8 mouse cellular contexts compared by ENCODE assay signal in the genomic region with DNA sequence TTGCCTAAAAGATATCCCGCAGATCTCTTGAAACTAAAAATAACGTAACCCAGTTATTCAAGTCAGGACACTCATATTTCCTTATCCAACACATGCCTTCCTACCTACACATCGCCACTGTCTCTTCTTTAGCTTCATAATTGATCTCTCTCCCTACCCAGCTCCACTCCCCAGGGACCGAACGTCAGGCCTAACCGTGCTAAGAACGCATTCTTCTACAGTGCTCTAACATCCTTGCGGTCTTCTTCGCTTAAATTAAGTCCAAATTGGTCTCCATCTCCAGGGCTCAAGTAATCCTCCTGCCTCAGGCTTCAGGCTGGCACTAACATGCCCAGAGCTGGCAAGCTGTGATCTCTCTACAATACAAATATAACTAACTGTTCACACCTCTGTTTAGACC. TPM values are rescaled to one million over a fixed set of nuclear protein-coding genes. Genes with fewer than 3 reads are reported as not detected.
A peak's percentile ranks its signal among the peaks of the same experiment; 100 is the strongest.
DNase-seq lines count a peak whose midpoint lies in the region; ATAC-seq and TF ChIP-seq lines count a peak whose summit lies in the region.

No protein-coding gene starts in this region.

- peak overlapping the region; percentile 77 for H3K4me2 ChIP-seq in hindbrain, postnatal 0 days (ENCODE audit: low read depth, low read length)
- peak overlapping the region; percentile 64 for H3K4me2 ChIP-seq in midbrain, embryonic 15.5 days

- no peaks in the 10 kb centered on the region for H3K9me3 ChIP-seq in hindbrain, postnatal 0 days (ENCODE audit: low read length)
- H3K9me3 ChIP-seq in midbrain, embryonic 15.5 days, result no peaks in the 10 kb centered on the region

- ATAC-seq in hindbrain, postnatal 0 days, result no peak
- no peak; the same call in 1 of the 2 replicates for ATAC-seq in midbrain, embryonic 15.5 days (replicated peaks)

- H3K4me1 ChIP-seq in cerebellum, adult 2 months (ENCODE audit: control insufficient read depth, insufficient read depth, low read length), result peaks cover 13% of the 10 kb centered on the region
- peaks cover 14% of the 10 kb centered on the region; the same call in 1 of the 2 replicates for H3K4me1 ChIP-seq in hindbrain, postnatal 0 days (ENCODE audit: insufficient read depth, low read length)
- peaks cover 53% of the 10 kb centered on the region for H3K4me1 ChIP-seq in midbrain, embryonic 15.5 days

- no peaks in the 10 kb centered on the region for H3K36me3 ChIP-seq in hindbrain, postnatal 0 days (ENCODE audit: insufficient read depth, low read length)
- H3K36me3 ChIP-seq in midbrain, embryonic 15.5 days (replicated peaks), result no peaks in the 10 kb centered on the region

- no peak for TF ChIP-seq CTCF in cerebellum, adult 2 months (IDR thresholded peaks at IDR 0.05; ENCODE audit: borderline replicate concordance, insufficient read depth, low read depth, low read length)
- no peak for TF ChIP-seq CTCF in hindbrain, postnatal 0 days (IDR thresholded peaks at IDR 0.05; ENCODE audit: low read depth)

- peak overlapping the region; percentile 93 for H3K9ac ChIP-seq in hindbrain, postnatal 0 days (replicated peaks; ENCODE audit: low read length)
- peak overlapping the region; percentile 95 for H3K9ac ChIP-seq in midbrain, embryonic 15.5 days

- H3K4me3 ChIP-seq in cerebellum, adult 2 months (replicated peaks; ENCODE audit: insufficient read depth, low read depth, low read length), result peak overlapping the region; percentile 85
- H3K4me3 ChIP-seq in hindbrain, postnatal 0 days (ENCODE audit: low read length), result peak overlapping the region; percentile 89
- peak overlapping the region; percentile 93 for H3K4me3 ChIP-seq in midbrain, embryonic 15.5 days

- 18% methylated on average over 9 of the region's 9 CpGs for WGBS in cerebellum, adult 2 months
- WGBS in hindbrain, postnatal 0 days, result 27% methylated on average over 9 of the region's 9 CpGs
- WGBS in midbrain, embryonic 15.5 days, result 37% methylated on average over 9 of the region's 9 CpGs

- H3K27me3 ChIP-seq in cerebellum, adult 2 months (ENCODE audit: control insufficient read depth, insufficient read depth, low read length), result no peaks in the 10 kb centered on the region
- H3K27me3 ChIP-seq in hindbrain, postnatal 0 days (ENCODE audit: insufficient read depth, low read length), result no peaks in the 10 kb centered on the region
- H3K27me3 ChIP-seq in midbrain, embryonic 15.5 days (replicated peaks), result no peaks in the 10 kb centered on the region

- peak overlapping the region; percentile 97 for H3K27ac ChIP-seq in cerebellum, adult 2 months (ENCODE audit: insufficient read depth, low read length)
- peak overlapping the region; percentile 99 for H3K27ac ChIP-seq in hindbrain, postnatal 0 days
- peak overlapping the region; percentile 99 for H3K27ac ChIP-seq in midbrain, embryonic 15.5 days

- peak in 1 of 2 experiments; percentile 23 for DNase-seq in cerebellum, adult 2 months
- DNase-seq in cerebellum, adult 18-20 months, result no peak
- DNase-seq in thymus, postnatal 14 days, result peak; percentile 7
- DNase-seq in thymus, postnatal 25 days, result no peak
- DNase-seq in hindbrain, postnatal 0 days (ENCODE audit: low spot score), result peak; percentile 57
- DNase-seq in urinary bladder, postnatal 14 days (ENCODE audit: low spot score), result no peak
- DNase-seq in adrenal gland, postnatal 36 days, result no peak

- no peak for TF ChIP-seq POLR2A in cerebellum, adult 2 months (IDR thresholded peaks at IDR 0.05; ENCODE audit: borderline replicate concordance, insufficient read depth, low read length)

RNA-seq across cellular contexts. Expression of a gene that starts 0.7 kb away (rescaled TPM):
- 54.4 and 56.4 TPM in 2 replicates for polyA plus RNA-seq in cerebellum, adult 2 months (2012; rRNA removed)
- 28.7 and 30.2 TPM in 2 replicates for total RNA-seq in hindbrain, postnatal 0 days (2014; rRNA removed)
- 38.4 and 39.9 TPM in 2 replicates for polyA plus RNA-seq in hindbrain, postnatal 0 days (2015; fragmentation: Nextera tagmentation; extraction: Ambion mirVana)
- 52.9 and 53.5 TPM in 2 replicates for polyA plus RNA-seq in midbrain, embryonic 15.5 days (2015; fragmentation: Nextera tagmentation; extraction: Ambion mirVana)
- 10 to 100 TPM; 29.1 to 36.9 TPM for total RNA-seq in adrenal gland, postnatal 36 days (2021)

RNA-seq across cellular contexts. Expression of a gene that starts 17.2 kb away (rescaled TPM):
- 68.2 TPM in 2 replicates for polyA plus RNA-seq in cerebellum, adult 2 months (2012; rRNA removed)
- 49.0 and 51.8 TPM in 2 replicates for total RNA-seq in hindbrain, postnatal 0 days (2014; rRNA removed)
- polyA plus RNA-seq in hindbrain, postnatal 0 days (2015; fragmentation: Nextera tagmentation; extraction: Ambion mirVana), result 44.7 and 45.9 TPM in 2 replicates
- 52.2 and 54.2 TPM in 2 replicates for polyA plus RNA-seq in midbrain, embryonic 15.5 days (2015; fragmentation: Nextera tagmentation; extraction: Ambion mirVana)
- 10 to 100 TPM; 79.5 to 79.9 TPM for total RNA-seq in adrenal gland, postnatal 36 days (2021)

RNA-seq across cellular contexts. Expression of a gene that starts 17.2 kb away (rescaled TPM):
- polyA plus RNA-seq in cerebellum, adult 2 months (2012; rRNA removed), result 129 and 135 TPM in 2 replicates
- 11.9 and 13.1 TPM in 2 replicates for total RNA-seq in hindbrain, postnatal 0 days (2014; rRNA removed)
- polyA plus RNA-seq in hindbrain, postnatal 0 days (2015; fragmentation: Nextera tagmentation; extraction: Ambion mirVana), result 136 and 140 TPM in 2 replicates
- polyA plus RNA-seq in midbrain, embryonic 15.5 days (2015; fragmentation: Nextera tagmentation; extraction: Ambion mirVana), result 146 and 150 TPM in 2 replicates
- total RNA-seq in adrenal gland, postnatal 36 days (2021), result 100 to 1,000 TPM; 133 to 155 TPM

RNA-seq across cellular contexts. Expression of a gene that starts 32.4 kb away (rescaled TPM):
- polyA plus RNA-seq in cerebellum, adult 2 months (2012; rRNA removed), result 7.9 and 8.2 TPM in 2 replicates
- 4.3 and 5.1 TPM in 2 replicates for total RNA-seq in hindbrain, postnatal 0 days (2014; rRNA removed)
- polyA plus RNA-seq in hindbrain, postnatal 0 days (2015; fragmentation: Nextera tagmentation; extraction: Ambion mirVana), result 5.3 and 7.8 TPM in 2 replicates
- polyA plus RNA-seq in midbrain, embryonic 15.5 days (2015; fragmentation: Nextera tagmentation; extraction: Ambion mirVana), result 3.3 and 4.5 TPM in 2 replicates
- total RNA-seq in adrenal gland, postnatal 36 days (2021), result 1 to 10 TPM in 1 of 2 experiments, under 1 TPM in 1; 0.96 to 4.4 TPM

RNA-seq across cellular contexts. Expression of a gene that starts 33.4 kb away (rescaled TPM):
- polyA plus RNA-seq in cerebellum, adult 2 months (2012; rRNA removed), result 96.4 and 109 TPM in 2 replicates
- 88.3 and 90.1 TPM in 2 replicates for total RNA-seq in hindbrain, postnatal 0 days (2014; rRNA removed)
- polyA plus RNA-seq in hindbrain, postnatal 0 days (2015; fragmentation: Nextera tagmentation; extraction: Ambion mirVana), result 142 and 146 TPM in 2 replicates
- 99.7 and 102 TPM in 2 replicates for polyA plus RNA-seq in midbrain, embryonic 15.5 days (2015; fragmentation: Nextera tagmentation; extraction: Ambion mirVana)
- total RNA-seq in adrenal gland, postnatal 36 days (2021), result 100 to 1,000 TPM; 162 to 182 TPM

Comparison
In these comparisons a context has a peak if more than half of its experiments do, and no peak if none do; other contexts are left out.
1. DNase-seq: peak in thymus, postnatal 14 days (single experiment) and hindbrain, postnatal 0 days (single experiment); none in cerebellum, adult 18-20 months (0 of 2), thymus, postnatal 25 days (single experiment), urinary bladder, postnatal 14 days (single experiment) and adrenal gland, postnatal 36 days (0 of 2).
2. Peak in every context shown above with its lines, with median percentiles within 50 percentile points of each other: H3K27ac ChIP-seq and H3K4me3 ChIP-seq.